In genomic region chr15:60853231-60853999, GRCm38 (mm10) we compare ENCODE assay signal across 8 mouse cellular contexts. TPM values are rescaled to one million over a fixed set of nuclear protein-coding genes. Genes with fewer than 3 reads are reported as not detected.
A peak's percentile ranks its signal among the peaks of the same experiment; 100 is the strongest.
DNase-seq lines count a peak whose midpoint lies in the region; ATAC-seq lines count a peak whose summit lies in the region.

Gene Fam84b (minus strand): TSS chr15:60853778.

- peak within 1 kb of the TSS; percentile 38 for H3K4me3 ChIP-seq in erythroblast, embryonic 14.5 days (replicated peaks)
- H3K4me3 ChIP-seq in hindbrain, embryonic 12.5 days = no peak within 1 kb of the TSS
- no peak within 1 kb of the TSS for H3K4me3 ChIP-seq in limb, embryonic 15.5 days
- H3K4me3 ChIP-seq in midbrain, embryonic 16.5 days (ENCODE audit: low read depth, low read length) = no peak within 1 kb of the TSS

- H3K9me3 ChIP-seq in erythroblast, embryonic 14.5 days (ENCODE audit: control insufficient read depth, low read length) = peaks cover 3% of the 10 kb centered on the region; the same call in 1 of the 2 replicates
- H3K9me3 ChIP-seq in hindbrain, embryonic 12.5 days (replicated peaks) = no peaks in the 10 kb centered on the region
- H3K9me3 ChIP-seq in limb, embryonic 15.5 days = no peaks in the 10 kb centered on the region
- peaks cover 3% of the 10 kb centered on the region; the same call in 1 of the 2 replicates for H3K9me3 ChIP-seq in midbrain, embryonic 16.5 days (replicated peaks; ENCODE audit: control insufficient read depth, low read length, poor library complexity, severe bottlenecking)

- H3K27ac ChIP-seq in hindbrain, embryonic 12.5 days = peak within 1 kb of the TSS; percentile 32; the same call in 1 of the 2 replicates
- peak within 1 kb of the TSS; percentile 63 for H3K27ac ChIP-seq in limb, embryonic 15.5 days
- H3K27ac ChIP-seq in midbrain, embryonic 16.5 days (ENCODE audit: low read length) = no peak within 1 kb of the TSS

- WGBS in hindbrain, embryonic 12.5 days = 36% methylated on average over 17 of the region's 17 CpGs
- 13% methylated on average over 17 of the region's 17 CpGs for WGBS in limb, embryonic 15.5 days
- 22% methylated on average over 17 of the region's 17 CpGs for WGBS in midbrain, embryonic 16.5 days

- no peak within 1 kb of the TSS for H3K9ac ChIP-seq in hindbrain, embryonic 12.5 days
- H3K9ac ChIP-seq in limb, embryonic 15.5 days = no peak within 1 kb of the TSS
- no peak within 1 kb of the TSS for H3K9ac ChIP-seq in midbrain, embryonic 16.5 days (ENCODE audit: low read depth, low read length)

- peak; percentile 52 for DNase-seq in Muller cell, postnatal 12 days (ENCODE audit: inconsistent ontology term)
- peak; percentile 56 for DNase-seq in adrenal gland, adult 2 months
- no peak for DNase-seq in thymus, postnatal 36 days

- ATAC-seq in hindbrain, embryonic 12.5 days (ENCODE audit: low FRiP score) = no peak
- ATAC-seq in limb, embryonic 15.5 days (ENCODE audit: insufficient number of reproducible peaks, low FRiP score, low TSS enrichment, low read depth) = 0 out of 2 replicates have a peak, but pooled peaks have one; percentile 75
- ATAC-seq in midbrain, embryonic 16.5 days = peak; percentile 69; the same call in 1 of the 2 replicates
- ATAC-seq in CD4-positive, CD25-positive, alpha-beta regulatory T cell, adult 4 months = no peak

- H3K4me1 ChIP-seq in erythroblast, embryonic 14.5 days (ENCODE audit: control insufficient read depth) = peaks cover 26% of the 10 kb centered on the region
- 0 out of 2 replicates have a peak, but pooled peaks cover 11% of the 10 kb centered on the region for H3K4me1 ChIP-seq in hindbrain, embryonic 12.5 days
- H3K4me1 ChIP-seq in limb, embryonic 15.5 days = peaks cover 15% of the 10 kb centered on the region
- H3K4me1 ChIP-seq in midbrain, embryonic 16.5 days (ENCODE audit: control insufficient read depth, insufficient read depth, low read length) = no peaks in the 10 kb centered on the region; the same call in 1 of the 2 replicates

- H3K27me3 ChIP-seq in erythroblast, embryonic 14.5 days (ENCODE audit: control insufficient read depth) = no peaks in the 10 kb centered on the region
- H3K27me3 ChIP-seq in hindbrain, embryonic 12.5 days = no peaks in the 10 kb centered on the region
- no peaks in the 10 kb centered on the region for H3K27me3 ChIP-seq in limb, embryonic 15.5 days
- H3K27me3 ChIP-seq in midbrain, embryonic 16.5 days (ENCODE audit: control insufficient read depth, insufficient read depth, low read depth, low read length) = no peaks in the 10 kb centered on the region

- H3K36me3 ChIP-seq in erythroblast, embryonic 14.5 days (ENCODE audit: control insufficient read depth) = no peaks in the 10 kb centered on the region
- H3K36me3 ChIP-seq in hindbrain, embryonic 12.5 days = no peaks in the 10 kb centered on the region
- no peaks in the 10 kb centered on the region for H3K36me3 ChIP-seq in limb, embryonic 15.5 days
- no peaks in the 10 kb centered on the region for H3K36me3 ChIP-seq in midbrain, embryonic 16.5 days (ENCODE audit: control insufficient read depth, insufficient read depth, low read length)

- H3K4me2 ChIP-seq in hindbrain, embryonic 12.5 days (replicated peaks) = no peak within 1 kb of the TSS
- H3K4me2 ChIP-seq in limb, embryonic 15.5 days = 0 out of 2 replicates have a peak within 1 kb of the TSS, but pooled peaks have one; percentile 19
- H3K4me2 ChIP-seq in midbrain, embryonic 16.5 days (ENCODE audit: low read length) = no peak within 1 kb of the TSS

RNA-seq across cellular contexts. Expression of gene Fam84b, which starts in this region (rescaled TPM):
- 10 to 100 TPM in 1 of 2 experiments, 1 to 10 TPM in 1; 9.3 to 13.5 TPM for total RNA-seq in adrenal gland, adult 2 months (2021)
- polyA plus RNA-seq in adrenal gland, adult 2 months (2012; rRNA removed) = 8.1 and 9.5 TPM in 2 replicates
- polyA plus RNA-seq in erythroblast, embryonic 14.5 days (2012) = 0.01 TPM in 1 of 2 replicates, not detected in the other
- 15.0 and 15.9 TPM in 2 replicates for polyA plus RNA-seq in hindbrain, embryonic 12.5 days (2016; fragmentation: Nextera tagmentation; extraction: Ambion mirVana)
- polyA plus RNA-seq in limb, embryonic 15.5 days (2015; fragmentation: Nextera tagmentation; extraction: Ambion mirVana) = 7.3 and 8.7 TPM in 2 replicates
- polyA plus RNA-seq in midbrain, embryonic 16.5 days (2015; fragmentation: Nextera tagmentation; extraction: Ambion mirVana) = 9.7 and 10.8 TPM in 2 replicates
- polyA plus RNA-seq in CD4-positive, CD25-positive, alpha-beta regulatory T cell, adult 4 months (2017; shearing (Covaris generic)) = 1 to 10 TPM; 1.7 to 2.2 TPM

Comparison
In these comparisons a context has a peak if more than half of its experiments do, and no peak if none do; other contexts are left out.
1. DNase-seq: peak in Muller cell, postnatal 12 days (single experiment) and adrenal gland, adult 2 months (single experiment); none in thymus, postnatal 36 days (0 of 2).
2. ATAC-seq: peak in limb, embryonic 15.5 days (single experiment) and midbrain, embryonic 16.5 days (single experiment); none in hindbrain, embryonic 12.5 days (single experiment) and CD4-positive, CD25-positive, alpha-beta regulatory T cell, adult 4 months (single experiment).